Mouse (Mus musculus) forebrain, postnatal 0 days (tissue): Measurements from ENCODE around the gene Crtac1. TPM values are rescaled to one million over a fixed set of nuclear protein-coding genes. Genes with fewer than 3 reads are reported as not detected.
A peak's percentile ranks its signal among the peaks of the same experiment; 100 is the strongest.

Experiments used
- ATAC-seq: fragments of 200-750 bp; cut with Nextera tagmentation; 2 replicates; pipeline ENCODE4 v1.8.0; 2017; ENCODE audit warnings: mild to moderate bottlenecking, moderate library complexity
- DNase-seq: peaks from one replicate; pipeline ENCODE4 v3.0.0-alpha.2; 2015
- H3K27ac ChIP-seq: fragments of 300-500 bp; sonication (generic); 2 replicates; pipeline ENCODE4 v1.5.1; 2014; ENCODE audit warnings: low read depth, mild to moderate bottlenecking, antibody characterized with exemption, low read length, moderate library complexity, mixed read lengths
- H3K27me3 ChIP-seq: fragments of 300-500 bp; sonication (generic); 2 replicates; pipeline ENCODE4 v1.6.1; 2014; ENCODE audit warnings: mild to moderate bottlenecking, low read length, mixed read lengths; ENCODE audit not compliant: insufficient read depth
- H3K36me3 ChIP-seq: fragments of 300-500 bp; sonication (generic); 2 replicates; pipeline ENCODE4 v1.6.1; 2014; ENCODE audit warnings: mild to moderate bottlenecking, moderate library complexity; ENCODE audit not compliant: insufficient read depth
- H3K4me1 ChIP-seq: fragments of 300-500 bp; sonication (generic); 2 replicates; pipeline ENCODE4 v1.6.1; 2014; ENCODE audit warnings: antibody characterized with exemption; ENCODE audit not compliant: insufficient read depth
- H3K4me2 ChIP-seq: fragments of 300-500 bp; sonication (generic); 2 replicates; pipeline ENCODE4 v1.6.1; 2014; ENCODE audit warnings: low read depth, mild to moderate bottlenecking, moderate library complexity
- H3K4me3 ChIP-seq: fragments of 300-500 bp; sonication (generic); 2 replicates; pipeline ENCODE4 v1.5.1; 2014; ENCODE audit warnings: low read depth, low read length, mixed read lengths
- H3K9ac ChIP-seq: fragments of 300-500 bp; sonication (generic); 2 replicates; pipeline ENCODE4 v1.6.1; 2014; ENCODE audit warnings: mild to moderate bottlenecking
- H3K9me3 ChIP-seq: fragments of 300-500 bp; sonication (generic); 2 replicates; pipeline ENCODE4 v1.6.1; 2016; ENCODE audit warnings: low read length
- CTCF ChIP-seq: sonication (generic); IDR thresholded peaks from 2 replicates; pipeline ENCODE4 v1.5.1; 2016; ENCODE audit warnings: antibody characterized with exemption, control low read depth, low read depth
- WGBS: fragments of 180-500 bp; shearing (Covaris S2); extraction: QIAGEN DNeasy Blood & Tissue Kit; methylation state at CpG from one replicate; pipeline ENCODE4 v1.1.7; 2014; 5-methylcytosine and 5-hydroxymethylcytosine counted together
- polyA plus RNA-seq: library from polyadenylated mRNA; unstranded; fragments of >200 nt; fragmentation: Nextera tagmentation; extraction: Ambion mirVana; gene quantifications from 2 replicates; pipeline ENCODE4 v1.2.1, GENCODE M21; 2015
- total RNA-seq: library from RNA; depleted of rRNA; stranded (reverse); fragments of >200 nt; gene quantifications from 2 replicates; pipeline ENCODE4 v1.2.3, GENCODE M21; 2014

Gene Crtac1
- total and polyA plus RNA-seq, 2 experiments from 2014 or later = 16.6 to 49.9 TPM

DNA sequence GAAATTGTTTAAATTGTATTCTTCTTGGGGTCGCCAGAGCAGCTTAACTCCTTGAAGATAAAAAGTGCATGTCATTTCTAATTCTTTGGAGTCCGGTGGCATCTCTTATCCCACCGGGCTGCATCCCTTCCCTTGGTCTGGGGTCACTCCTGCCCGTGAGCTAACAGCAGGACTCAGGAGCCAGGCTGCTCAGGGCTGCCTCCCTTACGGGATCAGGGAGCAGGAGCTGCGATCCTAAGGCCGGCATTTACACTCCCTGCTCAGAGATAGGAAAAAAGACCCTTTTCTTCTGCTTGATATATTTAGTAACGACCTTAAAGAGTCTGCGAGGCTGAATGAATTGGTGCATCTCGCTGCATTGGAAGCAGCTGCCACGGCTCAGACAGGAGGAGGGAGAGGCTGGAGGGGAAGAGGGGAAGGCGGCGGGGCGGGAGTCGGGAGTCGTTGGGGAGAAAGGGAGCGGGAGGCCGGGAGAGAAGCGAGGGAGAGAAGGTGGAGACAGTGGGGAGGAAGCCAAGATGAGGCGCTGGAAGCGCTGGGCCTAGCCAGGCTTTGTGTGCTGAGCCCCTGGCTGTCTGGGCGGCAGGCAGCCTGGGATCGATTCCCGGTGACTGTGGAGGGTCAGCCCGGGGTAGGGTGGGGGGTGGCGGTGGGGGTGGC, 51.1 kb downstream of the Crtac1 start:
- WGBS = 1% methylated on average over 26 of the region's 26 CpGs
- 0 out of 2 replicates have a peak overlapping the region, but pooled peaks have one; percentile 0 for H3K4me3 ChIP-seq
- DNase-seq = peak; percentile 83

GRCm38 (mm10) chr19:42379798-42380197, 51.8 kb downstream of the Crtac1 start:
- peak overlapping the region; percentile 63 for H3K27ac ChIP-seq
- peaks cover 17% of the 10 kb centered on the region for H3K4me1 ChIP-seq
- 0 out of 2 replicates have a peak overlapping the region, but pooled peaks have one; percentile 46 for H3K4me2 ChIP-seq
- no peaks in the 10 kb centered on the region for H3K9me3 ChIP-seq
- no peak for TF ChIP-seq CTCF
- DNase-seq (no peak), ATAC-seq (no peak)
- WGBS = 39% methylated on average over 8 of the region's 8 CpGs
- H3K4me3 ChIP-seq = no peak overlapping the region
- 0 out of 2 replicates have a peak overlapping the region, but pooled peaks have one; percentile 43 for H3K9ac ChIP-seq
- H3K27me3 ChIP-seq = no peaks in the 10 kb centered on the region
- no peaks in the 10 kb centered on the region for H3K36me3 ChIP-seq

More for the DNA sequence above, 51.1 kb downstream of the Crtac1 start:
- H3K27me3 ChIP-seq = no peaks in the 10 kb centered on the region
- H3K4me1 ChIP-seq = peaks cover 17% of the 10 kb centered on the region
- H3K9ac ChIP-seq = peak overlapping the region; percentile 43
- no peaks in the 10 kb centered on the region for H3K36me3 ChIP-seq
- peak overlapping the region; percentile 46 for H3K4me2 ChIP-seq
- peak; percentile 89 for ATAC-seq
- H3K27ac ChIP-seq = peak overlapping the region; percentile 63
- TF ChIP-seq CTCF = no peak
- no peaks in the 10 kb centered on the region for H3K9me3 ChIP-seq

DNA sequence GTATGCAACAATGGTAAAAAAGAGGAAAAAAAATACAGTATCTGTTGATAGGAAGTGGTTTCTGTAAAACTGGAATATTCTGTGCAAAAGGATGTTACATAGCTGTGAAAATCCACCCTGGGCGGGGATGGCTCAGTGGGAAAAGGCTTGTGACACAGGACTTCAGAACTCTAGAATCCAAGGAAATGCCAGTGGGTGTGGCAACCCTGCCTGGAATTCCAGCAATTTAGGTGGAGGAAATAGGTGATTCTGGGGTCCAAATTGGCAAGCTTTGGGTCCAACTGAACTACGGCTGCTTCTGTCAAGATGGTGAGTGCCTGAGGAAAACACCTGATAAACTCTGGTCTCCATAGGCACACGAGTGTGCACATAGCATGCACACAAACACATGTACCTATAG, 54.4 kb downstream of the Crtac1 start:
- Histone ChIP-seq H3K9ac (no peak overlapping the region), H3K4me3 (no peak overlapping the region), H3K4me2 (no peak overlapping the region), H3K27ac (no peak overlapping the region), H3K9me3 (no peaks in the 10 kb centered on the region), H3K27me3 (no peaks in the 10 kb centered on the region), H3K4me1 (peaks cover 17% of the 10 kb centered on the region), H3K36me3 (no peaks in the 10 kb centered on the region)
- DNase-seq = no peak
- TF ChIP-seq CTCF = no peak
- ATAC-seq = no peak
- 81% methylated on average over 3 of the region's 3 CpGs for WGBS

- DNase-seq = no peak
- Histone ChIP-seq H3K36me3 (no peaks in the 10 kb centered on the region), H3K9me3 (no peaks in the 10 kb centered on the region), H3K27me3 (no peaks in the 10 kb centered on the region), H3K4me3 (no peak overlapping the region), H3K4me1 (no peaks in the 10 kb centered on the region), H3K4me2 (no peak overlapping the region), H3K27ac (no peak overlapping the region), H3K9ac (no peak overlapping the region)
- TF ChIP-seq CTCF = no peak
- 92% methylated on average over 4 of the region's 4 CpGs for WGBS
- ATAC-seq = no peak
Measured at GRCm38 (mm10) chr19:42363551-42363950, 68.0 kb downstream of the Crtac1 start.

- no peak for TF ChIP-seq CTCF
- ATAC-seq (no peak), DNase-seq (no peak)
- Histone ChIP-seq H3K27me3 (no peaks in the 10 kb centered on the region), H3K4me2 (no peak overlapping the region), H3K36me3 (no peaks in the 10 kb centered on the region), H3K9ac (no peak overlapping the region), H3K9me3 (no peaks in the 10 kb centered on the region), H3K27ac (no peak overlapping the region), H3K4me3 (no peak overlapping the region), H3K4me1 (peaks cover 4% of the 10 kb centered on the region)
- 52% methylated on average over 7 of the region's 7 CpGs for WGBS
Measured at GRCm38 (mm10) chr19:42358406-42358805, 73.2 kb downstream of the Crtac1 start.

- 84% methylated on average over 5 of the region's 5 CpGs for WGBS
- H3K36me3 ChIP-seq = no peaks in the 10 kb centered on the region
- H3K4me2 ChIP-seq = no peak overlapping the region
- DNase-seq (no peak), ATAC-seq (no peak)
- TF ChIP-seq CTCF = no peak
- H3K9me3 ChIP-seq = no peaks in the 10 kb centered on the region
- H3K9ac ChIP-seq = no peak overlapping the region
- no peak overlapping the region for H3K4me3 ChIP-seq
- no peak overlapping the region for H3K27ac ChIP-seq
- no peaks in the 10 kb centered on the region for H3K27me3 ChIP-seq
- H3K4me1 ChIP-seq = peaks cover 4% of the 10 kb centered on the region
Measured at GRCm38 (mm10) chr19:42356854-42357253, 74.7 kb downstream of the Crtac1 start.

DNA sequence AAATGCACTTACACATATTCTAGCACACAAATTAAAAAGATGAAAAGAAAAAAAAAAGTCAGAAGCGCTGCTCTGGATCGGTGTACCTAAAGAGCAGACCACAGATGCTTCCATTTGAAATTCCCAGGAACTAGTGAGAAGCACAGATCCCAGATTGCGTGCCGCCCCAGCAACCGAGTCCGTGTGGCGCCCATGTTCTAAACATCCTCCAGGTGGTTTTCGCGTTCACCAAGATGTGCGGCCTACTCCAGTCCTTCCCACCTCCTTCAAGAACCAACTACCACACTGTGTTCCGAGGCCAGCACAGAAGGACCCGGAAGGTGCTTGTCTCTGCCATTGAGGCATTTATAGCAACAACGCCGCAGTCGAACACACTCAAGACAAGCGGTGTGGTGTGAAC, 76.1 kb downstream of the Crtac1 start:
- Histone ChIP-seq H3K9ac (no peak overlapping the region), H3K4me2 (no peak overlapping the region)

More for the DNA sequence above, 76.1 kb downstream of the Crtac1 start:
- TF ChIP-seq CTCF = no peak
- H3K9me3 ChIP-seq = no peaks in the 10 kb centered on the region
- DNase-seq = no peak
- H3K27ac ChIP-seq = no peak overlapping the region
- no peak for ATAC-seq
- H3K4me1 ChIP-seq = peaks cover 4% of the 10 kb centered on the region
- H3K36me3 ChIP-seq = no peaks in the 10 kb centered on the region
- H3K4me3 ChIP-seq = no peak overlapping the region
- no peaks in the 10 kb centered on the region for H3K27me3 ChIP-seq
- WGBS = 89% methylated on average over 16 of the region's 16 CpGs
